Mouse (Mus musculus): ENCODE results near the gene Pcca.

Gene Pcca

DNA sequence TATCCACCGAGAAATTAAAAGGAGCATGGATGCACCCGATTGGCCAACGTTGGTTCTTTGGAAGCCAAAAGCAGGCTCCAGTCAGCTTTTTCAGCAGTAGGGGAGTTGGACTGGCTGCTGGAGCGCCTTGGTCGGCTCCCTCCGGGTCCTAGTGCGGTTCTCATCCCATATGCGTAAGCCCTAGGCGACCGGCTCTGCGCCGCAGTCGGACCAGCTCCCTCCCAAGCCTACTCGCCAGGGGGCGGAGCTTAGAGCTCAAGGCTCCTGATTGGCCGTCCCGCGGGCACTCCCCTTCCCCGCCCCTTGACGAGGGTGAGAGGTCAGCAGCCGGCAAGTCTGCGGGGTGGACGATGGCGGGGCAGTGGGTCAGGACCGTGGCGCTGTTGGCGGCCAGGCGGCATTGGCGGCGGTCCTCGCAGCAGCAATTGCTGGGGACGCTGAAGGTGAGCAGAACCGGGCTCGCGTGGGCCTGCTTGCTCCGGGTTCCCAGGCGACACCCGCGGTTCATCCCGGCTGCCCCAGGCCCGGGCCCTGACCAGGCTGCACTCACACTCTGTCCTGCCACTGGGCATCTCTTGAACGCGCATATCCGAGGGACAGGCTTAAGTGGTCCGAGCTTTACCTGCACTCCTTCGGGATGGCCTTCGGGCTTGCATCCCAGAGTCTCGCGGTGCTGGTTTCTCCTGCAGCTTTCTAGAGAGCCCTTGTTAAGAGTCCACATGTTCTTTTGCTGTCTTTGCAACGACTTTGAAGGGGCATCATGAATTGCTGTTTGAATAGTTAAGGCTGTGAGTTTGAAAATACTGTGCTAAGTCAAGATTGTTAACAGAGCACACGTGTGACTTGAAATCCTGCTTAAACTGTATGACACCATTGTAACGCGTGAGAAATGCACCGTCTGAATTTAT lies at the start of gene Pcca:
Gene Pcca, plus strand, starts transcription at position 308 of the 908 bp plus-strand sequence.
- DNase-seq (ENCODE audit: low spot score in 2 of 2), result peak; percentile 97 to 98

GRCm38 (mm10) chr14:122484458-122484843 lies 49.7 kb upstream of the Pcca start:
- no peak for DNase-seq (ENCODE audit: low spot score in 2 of 2)

DNA sequence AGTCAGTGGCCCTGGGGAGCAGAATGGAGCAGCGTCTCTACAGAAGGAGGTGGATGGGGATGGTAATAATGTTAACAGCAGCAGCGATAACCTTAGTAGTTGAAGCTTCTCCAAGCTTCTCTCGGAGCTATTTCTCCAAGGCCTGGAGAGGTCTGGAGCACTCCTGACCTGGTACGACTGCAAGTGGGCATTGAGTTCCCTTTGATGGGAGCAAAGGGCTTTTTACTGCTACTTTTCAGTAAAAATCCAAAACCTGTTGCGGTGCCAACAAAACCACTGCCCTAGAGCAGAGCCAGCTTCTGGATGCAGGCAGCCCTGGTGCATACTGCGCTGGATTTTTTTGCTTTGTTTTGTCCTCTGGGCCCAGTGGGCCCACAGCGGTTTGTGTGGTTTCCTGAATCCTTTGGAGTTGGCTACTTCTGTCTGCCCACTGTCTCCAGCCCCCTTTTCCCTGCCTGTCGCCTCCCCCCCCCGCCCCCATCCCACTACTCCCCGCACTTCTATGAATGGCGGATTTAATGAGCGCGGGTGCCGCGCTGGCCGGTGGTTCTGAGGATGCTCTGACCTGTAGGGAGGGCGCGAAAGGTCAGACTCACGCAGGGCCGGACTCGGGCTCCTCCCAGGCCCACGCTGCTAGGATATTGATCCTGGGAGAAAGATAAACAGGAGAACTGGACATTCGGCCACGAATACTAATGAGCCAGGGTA lies 49.1 kb upstream of the Pcca start:
- no peak for DNase-seq (ENCODE audit: low spot score in 2 of 2)

- no peak for DNase-seq (ENCODE audit: low spot score in 2 of 2)
Measured at GRCm38 (mm10) chr14:122485635-122486181, 48.4 kb upstream of the Pcca start.

- DNase-seq (ENCODE audit: low spot score in 2 of 2), result no peak
Measured at GRCm38 (mm10) chr14:122486611-122487010, 47.5 kb upstream of the Pcca start.

GRCm38 (mm10) chr14:122487366-122487765 lies 46.8 kb upstream of the Pcca start:
- no peak for DNase-seq (ENCODE audit: low spot score in 2 of 2)

- DNase-seq (ENCODE audit: low spot score in 2 of 2), result no peak
Measured at GRCm38 (mm10) chr14:122489041-122489440, 45.1 kb upstream of the Pcca start.

DNA sequence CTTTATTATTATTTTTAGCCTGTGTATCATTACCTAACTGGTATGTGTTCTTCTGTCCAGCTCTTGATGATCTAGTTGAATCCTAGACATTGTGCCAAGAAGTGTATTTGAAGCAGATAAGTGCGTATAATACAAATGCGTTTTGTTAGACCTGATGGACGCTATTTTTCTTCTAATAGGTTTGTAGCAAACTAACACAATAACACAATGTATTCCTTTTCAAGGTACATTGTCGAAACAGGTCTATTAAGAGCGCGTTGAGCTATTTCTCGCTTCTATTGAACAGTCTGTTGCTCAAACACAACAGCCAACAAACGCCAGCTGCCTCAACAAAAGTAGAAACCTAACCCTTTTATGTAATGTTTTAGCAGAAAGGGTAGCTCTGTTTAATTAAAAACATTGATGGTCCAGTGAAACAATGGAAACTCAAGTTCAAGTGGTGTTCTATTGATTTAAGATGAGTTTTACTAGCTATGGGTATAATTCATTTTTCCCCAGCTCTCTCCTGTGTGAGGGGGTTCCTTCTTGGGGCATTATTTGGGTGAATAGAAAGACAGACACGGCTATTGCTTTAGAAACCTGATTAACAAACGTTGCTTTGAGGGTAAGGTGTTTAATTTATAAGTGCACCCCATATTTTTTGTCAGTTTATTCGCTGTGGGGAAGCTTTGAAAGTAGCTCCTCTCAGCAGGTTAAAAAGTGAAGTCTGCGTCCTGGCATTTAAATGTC lies 44.3 kb upstream of the Pcca start:
- no peak for DNase-seq (ENCODE audit: low spot score in 2 of 2)

GRCm38 (mm10) chr14:122490441-122491328 lies 43.4 kb upstream of the Pcca start, which contains the start of gene Gm10837:
Gene Gm10837 (plus strand): TSS chr14:122490586.
- no peak for DNase-seq (ENCODE audit: low spot score in 2 of 2)

DNA sequence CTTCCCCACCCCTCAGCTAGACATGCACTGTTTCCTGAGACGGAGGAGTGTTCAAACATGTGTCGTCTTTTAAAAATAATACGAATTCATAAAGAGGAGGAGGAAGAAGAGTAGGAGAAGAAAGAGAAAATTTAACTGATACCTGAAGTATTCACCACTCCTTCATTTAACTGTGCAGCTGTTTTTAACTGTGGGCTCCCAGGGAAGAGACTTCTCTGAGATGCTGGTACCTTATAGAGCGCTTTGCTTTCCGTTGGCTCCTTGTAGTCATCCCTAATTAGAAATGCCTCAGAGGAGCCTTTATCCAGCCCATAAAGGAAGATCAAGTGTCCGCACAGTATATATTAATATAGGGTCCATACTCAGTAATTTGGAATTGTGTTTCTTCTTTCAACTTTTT lies 42.6 kb upstream of the Pcca start:
- no peak for DNase-seq (ENCODE audit: low spot score in 2 of 2)

GRCm38 (mm10) chr14:122492015-122492414 lies 42.1 kb upstream of the Pcca start:
- no peak for DNase-seq (ENCODE audit: low spot score in 2 of 2)

DNA sequence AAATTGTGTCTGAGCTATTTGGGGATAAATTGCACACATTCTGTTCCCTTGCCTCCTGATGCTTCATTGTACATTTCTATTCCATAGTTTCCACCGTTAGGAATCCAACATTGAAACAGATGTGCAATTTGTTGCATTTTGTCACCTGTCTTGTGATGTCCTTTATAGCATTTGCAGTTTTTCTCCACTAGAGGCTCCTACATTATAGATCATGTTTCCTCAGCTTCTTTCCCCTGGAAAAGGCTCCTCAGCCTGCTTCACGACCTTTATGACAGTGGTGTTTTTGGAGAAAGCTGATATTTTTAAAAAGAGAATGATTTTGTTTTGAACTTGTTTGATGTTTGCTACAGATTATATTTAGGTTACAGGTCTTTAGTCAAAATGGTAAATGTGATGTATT lies 25.1 kb upstream of the Pcca start:
- DNase-seq (ENCODE audit: low spot score in 2 of 2), result no peak

GRCm38 (mm10) chr14:122511519-122511918 lies 22.6 kb upstream of the Pcca start:
- no peak for DNase-seq (ENCODE audit: low spot score in 2 of 2)

DNA sequence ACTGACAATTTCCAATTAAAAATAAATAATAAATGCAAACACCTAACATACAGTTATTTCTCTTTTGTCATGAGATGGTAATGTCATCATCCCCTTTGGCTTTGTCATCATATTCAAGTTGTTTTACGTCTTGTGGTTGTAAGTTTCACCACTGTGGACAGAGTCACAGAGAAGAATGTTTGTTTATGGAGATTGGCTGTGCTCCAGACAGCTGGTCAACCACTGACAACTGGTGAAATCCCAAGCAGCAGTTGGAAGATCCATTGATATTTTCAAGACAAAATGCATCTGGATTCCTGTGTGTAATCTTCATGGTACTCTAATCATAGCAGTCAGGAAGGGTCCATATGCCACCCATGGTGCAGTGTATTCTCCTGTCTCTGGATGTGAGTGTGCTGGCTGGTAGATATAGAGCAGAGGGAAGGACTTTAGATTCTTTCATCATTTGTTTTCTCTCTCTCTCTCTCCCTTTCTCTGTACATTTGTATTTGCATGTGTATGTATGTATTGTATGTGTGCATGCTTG lies 20.6 kb upstream of the Pcca start:
- no peak for DNase-seq (ENCODE audit: low spot score in 2 of 2)

GRCm38 (mm10) chr14:122528475-122528874 lies 5.6 kb upstream of the Pcca start:
- DNase-seq (ENCODE audit: low spot score in 2 of 2), result no peak

DNA sequence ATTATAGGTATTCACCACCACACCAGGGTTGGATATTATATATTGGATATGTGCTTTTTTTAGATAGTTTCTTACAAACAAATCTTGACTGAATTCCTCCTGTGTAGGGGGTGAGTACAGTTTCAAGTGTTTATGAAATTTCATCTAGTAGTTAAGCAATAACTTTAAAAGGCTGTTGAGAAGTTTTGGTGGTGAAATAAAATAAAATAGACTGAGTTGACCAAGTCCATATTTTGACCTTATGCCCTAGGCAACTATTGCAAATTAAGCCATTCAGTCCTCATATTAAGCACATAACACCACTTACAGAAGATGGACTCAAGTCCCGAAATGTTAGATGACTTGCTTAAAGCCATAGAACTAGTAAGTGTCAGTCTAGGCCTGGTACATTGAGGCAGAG lies 1.9 kb downstream of the Pcca start:
- no peak for DNase-seq (ENCODE audit: low spot score in 2 of 2)

- DNase-seq (ENCODE audit: low spot score in 2 of 2), result no peak
Measured at GRCm38 (mm10) chr14:122548421-122548820, 14.3 kb downstream of the Pcca start.

GRCm38 (mm10) chr14:122548905-122549304 lies 14.8 kb downstream of the Pcca start:
- DNase-seq (ENCODE audit: low spot score in 2 of 2), result no peak

- DNase-seq (ENCODE audit: low spot score in 2 of 2), result no peak
Measured at GRCm38 (mm10) chr14:122552761-122553445, 18.8 kb downstream of the Pcca start.

DNA sequence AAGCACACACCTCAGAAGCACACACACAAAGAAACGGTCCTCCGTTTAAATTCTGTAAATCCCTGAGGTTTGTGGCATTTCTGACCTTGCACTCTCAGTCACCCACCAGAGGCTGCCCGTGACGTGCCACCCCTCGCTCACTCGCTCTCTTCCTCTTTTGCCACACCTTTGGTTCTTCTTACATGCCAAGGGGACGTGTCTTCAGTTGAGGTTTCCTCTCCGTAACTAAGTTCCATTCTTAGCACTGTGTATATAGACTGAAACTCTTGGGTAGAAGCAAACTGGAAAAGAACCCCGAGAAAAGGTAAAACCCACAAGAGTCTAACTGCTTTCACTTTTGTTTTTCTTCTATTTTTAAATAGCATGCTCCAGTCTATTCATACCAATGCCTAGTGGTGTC lies 23.2 kb downstream of the Pcca start:
- no peak for DNase-seq (ENCODE audit: low spot score in 2 of 2)

Data from right cerebral cortex, postnatal 10 days (tissue).